Mouse (Mus musculus) forebrain, embryonic 11.5 days (tissue): ENCODE results near the gene Snapc5. TPM values are rescaled to one million over a fixed set of nuclear protein-coding genes. Genes with fewer than 3 reads are reported as not detected.
"Not testable (repeated sequence)": the region's sequence is repeated elsewhere in the genome, so short reads cannot be mapped to it uniquely, and the experiment has no call there.

ENCODE experiments used
- ATAC-seq: fragments of 200-750 bp; cut with Nextera tagmentation; replicated peaks from 2 replicates; pipeline ENCODE4 v1.8.0; 2017; ENCODE audit warnings: moderate TSS enrichment; ENCODE audit not compliant: low FRiP score
- DNase-seq: peaks from one replicate; pipeline ENCODE4 v3.0.0-alpha.2; 2017; ENCODE audit warnings: low spot score
- H3K27ac ChIP-seq: fragments of 300-500 bp; sonication (generic); 2 replicates; pipeline ENCODE4 v1.5.1; 2014; ENCODE audit warnings: low read depth, low read length
- H3K27me3 ChIP-seq: fragments of 300-500 bp; sonication (generic); 2 replicates; pipeline ENCODE4 v1.6.1; 2014; ENCODE audit warnings: mild to moderate bottlenecking, low read length, mixed read lengths; ENCODE audit not compliant: control insufficient read depth, insufficient read depth
- H3K36me3 ChIP-seq: fragments of 300-500 bp; sonication (generic); 2 replicates; pipeline ENCODE4 v1.6.1; 2014; ENCODE audit warnings: mild to moderate bottlenecking, low read length, moderate library complexity, mixed read lengths; ENCODE audit not compliant: control insufficient read depth, insufficient read depth
- H3K4me1 ChIP-seq: fragments of 300-500 bp; sonication (generic); replicated peaks from 2 replicates; pipeline ENCODE4 v1.6.1; 2014; ENCODE audit warnings: low read length, mixed read lengths; ENCODE audit not compliant: control insufficient read depth, insufficient read depth
- H3K4me2 ChIP-seq: fragments of 300-500 bp; sonication (generic); 2 replicates; pipeline ENCODE4 v1.6.1; 2014; ENCODE audit warnings: low read depth, mild to moderate bottlenecking, low read length, moderate library complexity, mixed read lengths; ENCODE audit not compliant: severe bottlenecking
- H3K4me3 ChIP-seq: fragments of 300-500 bp; sonication (generic); 2 replicates; pipeline ENCODE4 v1.5.1; 2014; ENCODE audit warnings: low read depth, low read length
- H3K9ac ChIP-seq: fragments of 300-500 bp; sonication (generic); 2 replicates; pipeline ENCODE4 v1.6.1; 2014; ENCODE audit warnings: low read length
- H3K9me3 ChIP-seq: fragments of 300-500 bp; sonication (generic); 2 replicates; pipeline ENCODE4 v1.6.1; 2016; ENCODE audit warnings: low read length, mixed read lengths; ENCODE audit not compliant: control insufficient read depth
- WGBS: fragments of 180-500 bp; shearing (Covaris S2); extraction: QIAGEN DNeasy Blood & Tissue Kit; methylation state at CpG from one replicate; pipeline ENCODE4 v1.1.7; 2014; 5-methylcytosine and 5-hydroxymethylcytosine counted together
- polyA plus RNA-seq: library from polyadenylated mRNA; unstranded; fragments of >200 nt; fragmentation: Nextera tagmentation; extraction: Ambion mirVana; gene quantifications from 2 replicates; pipeline ENCODE4 v1.2.1, GENCODE M21; 2014

Snapc5 gene
- polyA plus RNA-seq, 1 experiment from 2014 or later, result 35.2 TPM

DNA sequence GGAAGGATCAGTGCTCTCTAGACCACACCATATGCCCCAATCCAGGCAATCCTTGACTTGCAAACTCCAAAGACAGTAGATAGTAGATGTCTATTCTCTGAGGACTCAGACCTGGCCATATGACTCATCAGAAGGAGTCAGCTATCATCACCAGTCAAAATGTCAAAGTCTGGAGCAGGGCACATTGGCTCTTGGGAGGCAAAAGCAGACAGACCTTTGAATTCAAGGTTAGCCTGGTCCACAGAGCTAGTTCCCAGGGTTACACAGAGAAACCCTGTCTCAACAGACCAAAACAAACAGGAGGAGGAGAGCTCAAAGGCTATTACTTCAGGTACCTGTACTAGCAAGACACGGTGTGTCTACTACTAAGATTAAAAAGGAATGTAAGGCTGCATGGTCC lies 14.8 kb downstream of the Snapc5 start:
- Histone ChIP-seq H3K27me3 (no peaks in the 10 kb centered on the region), H3K36me3 (peaks cover 4% of the 10 kb centered on the region; the same call in 1 of the 2 replicates), H3K4me3 (no peak overlapping the region), H3K9ac (no peak overlapping the region), H3K4me1 (no peaks in the 10 kb centered on the region), H3K4me2 (no peak overlapping the region), H3K9me3 (no peaks in the 10 kb centered on the region), H3K27ac (no peak overlapping the region)
- 88% methylated on average over 1 of the region's 1 CpGs for WGBS
- no peak for DNase-seq
- ATAC-seq, result no peak

DNA sequence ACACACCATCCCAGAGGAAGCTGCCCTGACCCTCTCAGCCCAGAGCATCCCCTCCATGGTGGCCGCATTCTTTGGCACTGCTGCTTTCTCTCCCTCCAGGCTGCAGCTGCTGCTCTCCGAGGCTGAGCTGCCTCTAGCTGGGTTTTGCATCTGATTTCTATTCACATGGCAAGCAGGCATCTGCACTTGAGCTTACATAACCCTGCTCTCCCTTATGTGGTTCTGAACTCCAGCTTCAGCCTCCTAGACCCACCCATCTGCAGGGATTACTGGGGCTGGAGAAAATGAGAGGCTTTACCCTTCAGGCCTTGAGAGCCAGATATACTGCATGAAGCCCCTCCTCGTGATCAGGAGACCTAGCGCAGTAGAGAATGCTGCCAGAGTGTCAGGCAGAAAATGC lies 16.5 kb downstream of the Snapc5 start:
- WGBS, result 86% methylated on average over 4 of the region's 4 CpGs
- no peaks in the 10 kb centered on the region for H3K9me3 ChIP-seq
- no peaks in the 10 kb centered on the region for H3K4me1 ChIP-seq
- H3K36me3 ChIP-seq, result peaks cover 4% of the 10 kb centered on the region; the same call in 1 of the 2 replicates
- no peak overlapping the region for H3K4me3 ChIP-seq
- H3K4me2 ChIP-seq, result no peak overlapping the region
- no peak overlapping the region for H3K27ac ChIP-seq
- no peak overlapping the region for H3K9ac ChIP-seq
- DNase-seq (no peak), ATAC-seq (no peak)
- no peaks in the 10 kb centered on the region for H3K27me3 ChIP-seq

DNA sequence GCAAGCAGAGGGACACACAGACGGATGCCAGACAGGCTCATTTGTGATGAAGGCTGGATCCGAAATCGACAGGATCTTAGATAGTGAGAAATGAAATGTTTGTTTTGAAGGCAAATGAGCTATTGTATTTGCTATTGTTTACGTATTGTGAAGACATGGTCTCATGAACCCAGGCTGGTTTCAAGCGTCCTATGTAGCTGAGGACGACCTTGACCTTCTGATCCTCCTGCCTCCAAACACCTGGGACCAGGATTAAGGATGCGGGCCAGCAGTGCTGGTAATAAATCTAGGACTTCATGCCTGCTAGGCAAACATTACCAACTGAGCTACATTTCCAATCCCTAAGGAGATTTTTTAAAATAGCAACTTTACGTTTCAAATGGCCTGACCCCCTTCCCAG lies 18.4 kb downstream of the Snapc5 start:
- Histone ChIP-seq H3K4me2 (no peak overlapping the region), H3K4me1 (no peaks in the 10 kb centered on the region), H3K36me3 (peaks cover 4% of the 10 kb centered on the region; the same call in 1 of the 2 replicates), H3K9ac (no peak overlapping the region), H3K4me3 (no peak overlapping the region), H3K9me3 (no peaks in the 10 kb centered on the region), H3K27me3 (no peaks in the 10 kb centered on the region), H3K27ac (no peak overlapping the region)
- no peak for ATAC-seq
- WGBS, result 91% methylated on average over 8 of the region's 8 CpGs
- DNase-seq, result no peak

DNA sequence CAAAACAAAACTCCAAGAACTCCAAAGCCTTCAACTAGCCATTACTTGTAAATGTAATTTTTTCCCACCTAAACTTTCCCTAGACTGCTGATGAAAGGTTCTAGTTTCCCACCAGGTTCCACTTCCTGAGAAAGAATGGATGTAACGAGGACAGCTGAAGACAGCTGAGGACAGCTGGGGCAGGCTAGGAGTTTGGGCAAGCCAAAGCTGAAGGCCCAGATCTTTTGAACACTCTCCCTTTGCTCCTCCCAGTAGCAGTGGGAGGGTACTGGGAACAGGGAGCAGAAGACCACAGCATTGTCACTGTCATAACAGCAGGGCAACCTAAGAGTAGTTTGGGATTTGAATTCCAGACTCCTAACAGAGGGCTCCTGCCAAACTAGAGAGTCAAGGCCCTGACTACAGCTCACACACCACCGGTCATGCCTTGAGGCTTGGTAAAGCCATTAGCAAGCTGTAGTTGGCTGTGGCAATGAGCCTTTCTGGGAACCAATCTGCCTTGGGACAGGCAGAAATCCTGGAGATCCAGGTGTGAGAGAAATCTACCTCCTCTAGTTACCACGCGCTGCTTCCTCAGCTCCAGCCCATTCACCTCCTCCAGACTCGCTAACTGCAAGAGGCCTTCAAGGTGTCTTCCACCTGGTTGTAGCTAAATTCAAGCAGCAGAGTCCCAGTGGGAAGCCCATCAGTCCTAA lies 19.1 kb downstream of the Snapc5 start:
- Histone ChIP-seq H3K4me2 (no peak overlapping the region), H3K36me3 (no peaks in the 10 kb centered on the region), H3K4me1 (no peaks in the 10 kb centered on the region), H3K9me3 (no peaks in the 10 kb centered on the region), H3K27ac (no peak overlapping the region), H3K9ac (no peak overlapping the region), H3K27me3 (no peaks in the 10 kb centered on the region), H3K4me3 (no peak overlapping the region)
- ATAC-seq (no peak), DNase-seq (no peak)
- 96% methylated on average over 5 of the region's 5 CpGs for WGBS

DNA sequence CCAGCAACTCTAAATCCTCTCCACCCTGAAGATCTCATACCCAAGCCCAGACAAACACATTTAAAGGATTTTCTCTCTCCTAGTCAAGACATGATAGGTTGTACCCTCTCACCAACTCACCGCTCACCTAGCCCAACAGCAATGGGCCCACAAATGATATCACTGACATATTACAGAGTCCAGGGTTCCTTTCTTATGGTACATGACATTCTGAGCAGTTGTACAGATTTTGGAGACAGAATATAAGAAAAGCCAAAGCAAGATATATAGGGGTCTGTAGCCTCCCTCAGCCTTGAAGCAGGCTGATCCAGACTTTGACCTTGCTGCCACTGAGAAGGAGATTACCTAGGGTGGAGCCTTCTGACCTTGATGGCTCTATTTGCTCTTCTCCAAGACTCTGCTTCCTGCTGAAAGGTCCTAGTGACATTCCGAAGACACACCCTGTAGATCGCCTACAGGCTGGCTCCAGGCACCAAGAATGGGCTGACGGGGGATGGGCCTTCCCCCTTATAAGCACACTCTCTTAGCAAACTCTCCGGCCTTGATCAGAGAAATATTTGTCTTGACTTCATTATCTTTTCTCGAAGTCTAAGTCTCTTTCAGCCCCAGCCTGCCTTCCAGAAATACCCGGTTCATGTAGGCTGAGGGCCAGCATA lies 19.8 kb downstream of the Snapc5 start:
- H3K36me3 ChIP-seq, H3K27me3 ChIP-seq, H3K27ac ChIP-seq, H3K9ac ChIP-seq, H3K9me3 ChIP-seq, H3K4me3 ChIP-seq, DNase-seq, H3K4me1 ChIP-seq, H3K4me2 ChIP-seq, ATAC-seq: not testable (repeated sequence)
- WGBS, result 90% methylated on average over 7 of the region's 7 CpGs

DNA sequence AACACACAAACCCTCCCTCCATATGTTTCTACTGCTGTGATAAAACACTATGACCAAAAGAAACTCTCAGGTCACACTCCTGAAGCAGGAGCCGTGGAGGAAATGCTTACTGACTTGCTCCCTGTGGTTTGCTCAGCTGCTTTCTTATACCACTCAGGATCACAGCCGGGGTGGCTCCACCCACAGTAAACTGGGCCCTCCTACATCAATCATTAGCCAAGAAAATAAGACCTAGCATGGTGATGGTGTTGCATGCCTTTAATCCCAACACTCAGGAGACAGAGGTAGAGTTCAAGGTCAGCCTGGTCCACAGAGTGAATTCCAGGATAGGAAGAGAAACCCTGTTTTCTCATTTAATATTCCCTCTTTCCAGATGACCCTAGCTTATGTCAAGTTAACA lies 20.8 kb downstream of the Snapc5 start:
- ATAC-seq (no peak), DNase-seq (no peak)
- 81% methylated on average over 2 of the region's 2 CpGs for WGBS
- H3K27ac ChIP-seq, result no peak overlapping the region
- no peaks in the 10 kb centered on the region for H3K36me3 ChIP-seq
- no peaks in the 10 kb centered on the region for H3K27me3 ChIP-seq
- no peak overlapping the region for H3K4me2 ChIP-seq
- no peaks in the 10 kb centered on the region for H3K9me3 ChIP-seq
- H3K4me3 ChIP-seq, result no peak overlapping the region
- no peaks in the 10 kb centered on the region for H3K4me1 ChIP-seq
- no peak overlapping the region for H3K9ac ChIP-seq

DNA sequence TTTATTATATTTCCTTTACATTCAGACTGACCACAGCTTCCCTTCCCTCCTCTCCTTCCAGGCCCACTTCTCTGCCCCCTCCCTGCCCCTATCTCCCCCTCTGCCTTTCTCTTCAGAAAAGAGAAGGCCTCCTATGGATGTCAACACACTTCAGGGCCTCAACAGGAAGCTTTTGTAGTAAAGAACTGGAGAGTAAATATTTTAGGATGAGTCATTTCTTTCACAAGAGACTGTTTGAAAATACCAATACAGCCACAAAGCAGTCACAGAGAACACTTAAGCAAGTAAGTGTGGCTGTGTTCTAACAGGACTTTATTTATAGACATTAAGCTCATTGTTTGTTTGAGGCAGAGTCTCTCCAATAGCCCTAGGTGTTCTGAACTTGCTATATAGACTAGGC lies 23.3 kb downstream of the Snapc5 start:
- Histone ChIP-seq H3K4me2 (no peak overlapping the region), H3K4me3 (no peak overlapping the region), H3K9me3 (no peaks in the 10 kb centered on the region), H3K4me1 (no peaks in the 10 kb centered on the region), H3K9ac (no peak overlapping the region), H3K36me3 (no peaks in the 10 kb centered on the region), H3K27me3 (no peaks in the 10 kb centered on the region), H3K27ac (no peak overlapping the region)
- no peak for ATAC-seq
- no peak for DNase-seq

DNA sequence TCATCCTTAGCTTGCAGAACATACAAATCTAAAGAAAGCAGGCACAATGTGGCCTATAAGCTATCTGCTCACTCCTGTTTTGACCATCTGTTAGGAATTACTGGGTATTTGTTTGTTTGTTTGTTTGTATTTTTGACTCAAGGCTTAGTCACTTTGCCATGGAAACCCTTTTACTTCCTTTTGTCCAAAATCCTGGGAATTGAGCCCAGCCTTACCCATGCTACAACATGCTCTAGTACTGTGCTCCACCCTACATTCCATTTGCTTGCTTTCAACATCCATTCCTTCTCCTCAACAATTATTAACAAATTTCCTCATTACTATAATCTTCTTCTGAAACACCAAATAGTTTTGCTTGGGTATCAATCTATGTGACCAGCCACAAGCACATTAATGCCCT lies 23.8 kb downstream of the Snapc5 start:
- Histone ChIP-seq H3K27me3 (no peaks in the 10 kb centered on the region), H3K9ac (no peak overlapping the region), H3K4me2 (no peak overlapping the region), H3K27ac (no peak overlapping the region), H3K4me3 (no peak overlapping the region), H3K36me3 (no peaks in the 10 kb centered on the region), H3K9me3 (no peaks in the 10 kb centered on the region), H3K4me1 (no peaks in the 10 kb centered on the region)
- DNase-seq (no peak), ATAC-seq (no peak)

DNA sequence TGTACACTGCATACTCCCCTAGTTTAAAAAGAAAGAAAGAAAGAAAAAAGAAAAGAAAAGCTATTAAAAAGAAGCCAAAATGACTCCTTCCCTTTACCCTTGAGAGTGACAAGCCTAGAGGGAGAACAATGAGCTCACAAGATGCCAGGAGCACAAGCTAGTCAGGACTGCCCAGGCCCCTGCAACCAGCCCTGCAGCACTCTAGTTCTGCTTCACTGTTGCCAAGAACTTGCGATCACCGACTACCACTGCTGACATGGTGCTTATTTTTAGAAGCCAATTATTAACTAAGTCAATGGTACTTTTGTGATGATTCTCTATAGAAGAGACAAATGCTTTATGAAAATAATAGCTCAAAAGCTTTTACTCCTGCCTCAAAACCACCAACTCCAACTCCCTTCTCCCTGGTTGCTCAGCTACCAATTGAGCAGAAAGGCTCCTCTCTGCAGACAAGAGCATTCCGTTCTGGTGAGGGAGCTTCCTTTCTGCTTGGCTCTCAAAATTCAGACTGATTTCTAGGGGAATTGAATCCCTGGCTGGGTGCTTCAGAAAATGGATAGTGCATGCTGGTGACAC lies 28.5 kb downstream of the Snapc5 start:
- no peaks in the 10 kb centered on the region for H3K27me3 ChIP-seq
- ATAC-seq (no peak), DNase-seq (no peak)
- no peaks in the 10 kb centered on the region for H3K36me3 ChIP-seq
- no peak overlapping the region for H3K4me2 ChIP-seq
- no peaks in the 10 kb centered on the region for H3K9me3 ChIP-seq
- H3K4me1 ChIP-seq, result no peaks in the 10 kb centered on the region
- WGBS, result 89% methylated on average over 3 of the region's 3 CpGs
- H3K27ac ChIP-seq, result no peak overlapping the region
- H3K4me3 ChIP-seq, result no peak overlapping the region
- H3K9ac ChIP-seq, result no peak overlapping the region
